Comparison of ENCODE assay signal across 8 mouse cellular contexts in genomic region chr6:127768621-127769274, GRCm38 (mm10). TPM values are rescaled to one million over a fixed set of nuclear protein-coding genes. Genes with fewer than 3 reads are reported as not detected.
DNase-seq lines count a peak whose midpoint lies in the region; ATAC-seq lines count a peak whose summit lies in the region.

No protein-coding gene starts in this region.

- H3K9me3 ChIP-seq in forebrain, embryonic 15.5 days: no peaks in the 10 kb centered on the region
- no peaks in the 10 kb centered on the region for H3K9me3 ChIP-seq in limb, embryonic 15.5 days

- under 1% methylated on average over 57 of the region's 64 CpGs for WGBS in forebrain, embryonic 15.5 days
- WGBS in limb, embryonic 15.5 days: under 1% methylated on average over 55 of the region's 64 CpGs

- peak overlapping the region; percentile 74 for H3K4me3 ChIP-seq in forebrain, embryonic 15.5 days
- H3K4me3 ChIP-seq in limb, embryonic 15.5 days: peak overlapping the region; percentile 41

- no peaks in the 10 kb centered on the region for H3K36me3 ChIP-seq in forebrain, embryonic 15.5 days
- no peaks in the 10 kb centered on the region for H3K36me3 ChIP-seq in limb, embryonic 15.5 days

- H3K27me3 ChIP-seq in forebrain, embryonic 15.5 days: 0 out of 2 replicates have a peak, but pooled peaks cover 9% of the 10 kb centered on the region
- peaks cover 98% of the 10 kb centered on the region for H3K27me3 ChIP-seq in limb, embryonic 15.5 days

- H3K4me2 ChIP-seq in forebrain, embryonic 15.5 days (replicated peaks): peak overlapping the region; percentile 84
- peak overlapping the region; percentile 81 for H3K4me2 ChIP-seq in limb, embryonic 15.5 days

- peak overlapping the region; percentile 84 for H3K27ac ChIP-seq in forebrain, embryonic 15.5 days (replicated peaks)
- no peak overlapping the region for H3K27ac ChIP-seq in limb, embryonic 15.5 days

- peak overlapping the region; percentile 70 for H3K9ac ChIP-seq in forebrain, embryonic 15.5 days (replicated peaks)
- no peak overlapping the region for H3K9ac ChIP-seq in limb, embryonic 15.5 days

- H3K4me1 ChIP-seq in forebrain, embryonic 15.5 days: peaks cover 48% of the 10 kb centered on the region
- peaks cover 30% of the 10 kb centered on the region for H3K4me1 ChIP-seq in limb, embryonic 15.5 days

- peak; percentile 17 for DNase-seq in layer of hippocampus, adult 11-12 months (ENCODE audit: low spot score)
- no peak for DNase-seq in layer of hippocampus, adult 9-10 months (ENCODE audit: low spot score)
- DNase-seq in cerebellum, adult 9-10 months: peak; percentile 34
- DNase-seq in Muller cell, postnatal 12 days (ENCODE audit: inconsistent ontology term): no peak
- DNase-seq in lung, adult 18-20 months: no peak
- DNase-seq in spleen, adult 12 weeks (ENCODE audit: low spot score): no peak

- peak; percentile 7 for ATAC-seq in forebrain, embryonic 15.5 days (replicated peaks)
- ATAC-seq in limb, embryonic 15.5 days (ENCODE audit: insufficient number of reproducible peaks, low FRiP score, low TSS enrichment, low read depth): no peak

RNA-seq across cellular contexts. Expression of gene Prmt8, which starts 0.5 kb away (rescaled TPM):
- 26.1 and 26.8 TPM in 2 replicates for polyA plus RNA-seq in forebrain, embryonic 15.5 days (2015; fragmentation: Nextera tagmentation; extraction: Ambion mirVana)
- 0.35 and 0.44 TPM in 2 replicates for polyA plus RNA-seq in limb, embryonic 15.5 days (2015; fragmentation: Nextera tagmentation; extraction: Ambion mirVana)

Comparison
In these comparisons a context has a peak if more than half of its experiments do, and no peak if none do; other contexts are left out.
1. DNase-seq: peak in layer of hippocampus, adult 11-12 months (single experiment) and cerebellum, adult 9-10 months (single experiment); none in layer of hippocampus, adult 9-10 months (single experiment), Muller cell, postnatal 12 days (single experiment), lung, adult 18-20 months (0 of 2) and spleen, adult 12 weeks (single experiment).
2. RNA of gene Prmt8, which starts 0.5 kb away (polyA plus RNA-seq): 26.1 to 26.8 TPM in forebrain, embryonic 15.5 days; 0.35 to 0.44 TPM in limb, embryonic 15.5 days; every median in the first group is over 10 times any median in the second.